Mouse (Mus musculus) midbrain, postnatal 0 days (tissue): ENCODE measurements around the gene Msx1. TPM values are rescaled to one million over a fixed set of nuclear protein-coding genes. Genes with fewer than 3 reads are reported as not detected.

ENCODE experiments used
- ATAC-seq: fragments of 200-750 bp; cut with Nextera tagmentation; 2 replicates; pipeline ENCODE4 v1.8.0; 2017; ENCODE audit warnings: moderate number of reproducible peaks, mild to moderate bottlenecking, moderate TSS enrichment, moderate library complexity; ENCODE audit not compliant: low FRiP score
- DNase-seq: peaks from one replicate; pipeline ENCODE4 v3.0.0-alpha.2; 2015; ENCODE audit warnings: low spot score
- H3K27ac ChIP-seq: fragments of 300-500 bp; sonication (generic); 2 replicates; pipeline ENCODE4 v1.5.1; 2014; ENCODE audit warnings: low read depth, mild to moderate bottlenecking, low read length, mixed read lengths
- H3K27me3 ChIP-seq: fragments of 300-500 bp; sonication (generic); 2 replicates; pipeline ENCODE4 v1.6.1; 2014; ENCODE audit warnings: low read length, control low read depth, mixed read lengths; ENCODE audit not compliant: insufficient read depth
- H3K36me3 ChIP-seq: fragments of 300-500 bp; sonication (generic); 2 replicates; pipeline ENCODE4 v1.6.1; 2014; ENCODE audit warnings: low read length, control low read depth, mixed read lengths; ENCODE audit not compliant: insufficient read depth
- H3K4me1 ChIP-seq: fragments of 300-500 bp; sonication (generic); 2 replicates; pipeline ENCODE4 v1.6.1; 2014; ENCODE audit warnings: mild to moderate bottlenecking, control low read depth, antibody characterized with exemption, low read length, mixed read lengths; ENCODE audit not compliant: insufficient read depth
- H3K4me2 ChIP-seq: fragments of 300-500 bp; sonication (generic); 2 replicates; pipeline ENCODE4 v1.6.1; 2014; ENCODE audit warnings: low read depth, mild to moderate bottlenecking, low read length, mixed read lengths; ENCODE audit not compliant: poor library complexity, severe bottlenecking
- H3K4me3 ChIP-seq: fragments of 300-500 bp; sonication (generic); 2 replicates; pipeline ENCODE4 v1.5.1; 2014; ENCODE audit warnings: low read depth, mild to moderate bottlenecking, low read length, moderate library complexity
- H3K9ac ChIP-seq: fragments of 300-500 bp; sonication (generic); replicated peaks from 2 replicates; pipeline ENCODE4 v1.6.1; 2014; ENCODE audit warnings: mild to moderate bottlenecking, low read length, moderate library complexity, mixed read lengths; ENCODE audit not compliant: poor library complexity, severe bottlenecking
- H3K9me3 ChIP-seq: fragments of 300-500 bp; sonication (generic); 2 replicates; pipeline ENCODE4 v1.6.1; 2016; ENCODE audit warnings: low read length, control low read depth
- CTCF ChIP-seq: IDR thresholded peaks from 2 replicates; pipeline ENCODE4 v1.5.1; 2016; ENCODE audit warnings: antibody characterized with exemption, mild to moderate bottlenecking
- WGBS: fragments of 180-500 bp; shearing (Covaris S2); extraction: QIAGEN DNeasy Blood & Tissue Kit; methylation state at CpG from one replicate; pipeline ENCODE4 v1.1.7; 2014; 5-methylcytosine and 5-hydroxymethylcytosine counted together
- polyA plus RNA-seq: library from polyadenylated mRNA; unstranded; fragments of >200 nt; fragmentation: Nextera tagmentation; extraction: Ambion mirVana; gene quantifications from 2 replicates; pipeline ENCODE4 v1.2.1, GENCODE M21; 2015
- total RNA-seq: library from RNA; depleted of rRNA; stranded (reverse); fragments of >200 nt; gene quantifications from 2 replicates; pipeline ENCODE4 v1.2.3, GENCODE M21; 2014

Msx1 gene
- total and polyA plus RNA-seq, 2 experiments from 2014 or later, result 8.0 to 12.2 TPM

DNA sequence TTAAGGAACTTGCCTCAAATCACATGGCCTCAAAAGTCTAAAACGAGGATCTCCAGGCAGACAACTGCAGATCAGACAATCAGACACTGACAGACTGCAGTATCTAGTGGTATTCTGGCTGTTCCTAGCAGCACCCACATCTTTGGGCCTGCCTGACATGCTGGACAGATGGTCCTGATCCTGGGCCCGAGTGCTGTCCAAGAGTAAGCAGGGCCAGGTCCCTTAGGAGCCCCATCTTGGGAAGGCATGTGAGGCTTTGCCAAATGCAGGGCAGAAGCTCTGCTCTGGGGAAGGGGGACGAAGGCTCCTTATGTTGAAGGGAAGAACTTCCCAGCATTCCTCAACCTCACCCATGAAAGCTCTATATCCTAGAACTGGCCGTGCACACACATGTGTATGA is 8.5 kb downstream of the Msx1 start:
- Histone ChIP-seq H3K36me3 (no peaks in the 10 kb centered on the region), H3K4me3 (no peak overlapping the region), H3K9me3 (no peaks in the 10 kb centered on the region), H3K4me2 (no peak overlapping the region), H3K4me1 (no peaks in the 10 kb centered on the region), H3K27ac (no peak overlapping the region), H3K27me3 (peaks cover 75% of the 10 kb centered on the region), H3K9ac (no peak overlapping the region)
- DNase-seq, result no peak
- no peak for ATAC-seq
- TF ChIP-seq CTCF, result no peak
- 85% methylated on average over 4 of the region's 4 CpGs for WGBS

GRCm38 (mm10) chr5:37814169-37814568 is 10.2 kb downstream of the Msx1 start:
- DNase-seq, result no peak
- H3K4me3 ChIP-seq, result no peak overlapping the region
- H3K36me3 ChIP-seq, result no peaks in the 10 kb centered on the region
- no peak overlapping the region for H3K27ac ChIP-seq
- H3K27me3 ChIP-seq, result peaks cover 60% of the 10 kb centered on the region
- H3K9me3 ChIP-seq, result no peaks in the 10 kb centered on the region
- TF ChIP-seq CTCF, result peak; percentile 46; the same call in 1 of the 2 replicates
- no peak overlapping the region for H3K4me2 ChIP-seq
- ATAC-seq, result no peak
- no peak overlapping the region for H3K9ac ChIP-seq
- no peaks in the 10 kb centered on the region for H3K4me1 ChIP-seq

- Histone ChIP-seq H3K4me2 (no peak overlapping the region), H3K9ac (no peak overlapping the region), H3K4me3 (no peak overlapping the region), H3K4me1 (no peaks in the 10 kb centered on the region), H3K27ac (no peak overlapping the region), H3K27me3 (no peaks in the 10 kb centered on the region), H3K36me3 (no peaks in the 10 kb centered on the region), H3K9me3 (no peaks in the 10 kb centered on the region)
- DNase-seq (no peak), ATAC-seq (no peak)
- TF ChIP-seq CTCF, result no peak
- 79% methylated on average over 6 of the region's 6 CpGs for WGBS
Measured at GRCm38 (mm10) chr5:37805291-37805690, 19.1 kb downstream of the Msx1 start.

DNA sequence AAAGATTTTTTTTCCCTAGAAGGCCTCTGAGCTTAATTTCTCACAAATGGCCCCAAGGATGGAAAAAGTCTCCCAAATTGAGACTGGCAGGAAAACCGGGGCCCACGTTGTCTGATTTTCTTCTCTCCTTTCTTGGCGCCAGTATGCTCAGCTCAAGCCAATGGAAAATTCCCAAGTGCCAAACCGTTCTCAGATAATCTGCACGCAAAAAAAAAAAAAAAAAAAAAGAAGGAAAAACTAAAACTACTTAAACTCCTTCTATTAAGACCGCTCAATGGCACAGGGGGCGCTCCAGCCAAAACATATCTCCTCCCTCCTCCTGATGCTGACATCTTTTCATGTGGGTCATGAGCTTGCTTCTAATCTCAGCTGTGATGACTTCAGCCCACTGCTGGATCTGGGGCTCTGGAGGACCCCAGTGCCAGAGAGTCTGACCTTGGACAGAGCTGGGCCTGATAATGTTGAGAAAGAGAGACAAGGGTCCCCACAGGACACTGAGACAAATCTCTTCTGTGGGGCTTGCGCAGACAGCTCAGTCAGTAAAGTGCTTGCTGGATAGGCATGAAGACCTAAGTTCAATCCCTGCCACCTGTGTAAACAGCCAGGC is 19.8 kb downstream of the Msx1 start:
- no peak overlapping the region for H3K4me2 ChIP-seq
- no peaks in the 10 kb centered on the region for H3K36me3 ChIP-seq
- H3K9ac ChIP-seq, result no peak overlapping the region
- 61% methylated on average over 8 of the region's 8 CpGs for WGBS
- no peak for TF ChIP-seq CTCF
- H3K9me3 ChIP-seq, result no peaks in the 10 kb centered on the region
- no peak overlapping the region for H3K4me3 ChIP-seq
- no peaks in the 10 kb centered on the region for H3K27me3 ChIP-seq
- no peak overlapping the region for H3K27ac ChIP-seq
- ATAC-seq (no peak), DNase-seq (no peak)
- H3K4me1 ChIP-seq, result no peaks in the 10 kb centered on the region

DNA sequence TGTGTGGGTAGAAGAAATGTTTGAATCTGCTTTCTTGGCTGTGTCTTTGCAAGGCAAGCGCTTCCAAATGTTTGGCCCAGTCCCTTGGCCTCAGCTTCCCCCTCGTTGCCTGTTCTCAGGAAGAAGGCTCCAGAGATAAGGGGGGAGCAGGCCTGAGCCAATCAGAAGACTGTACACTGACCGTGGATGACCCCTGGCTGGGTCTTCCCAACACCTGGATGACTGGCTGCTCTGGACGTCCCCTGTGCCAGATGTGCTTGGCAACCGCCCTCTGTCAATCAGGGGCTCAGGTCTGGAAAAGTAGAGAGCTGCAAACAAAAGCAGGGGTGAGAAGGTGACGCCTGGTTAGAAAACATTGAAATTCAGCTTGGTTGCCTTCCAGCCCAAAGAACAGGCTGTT is 27.1 kb downstream of the Msx1 start:
- H3K9ac ChIP-seq, result no peak overlapping the region
- H3K4me3 ChIP-seq, result no peak overlapping the region
- H3K4me2 ChIP-seq, result no peak overlapping the region
- H3K27me3 ChIP-seq, result no peaks in the 10 kb centered on the region
- no peak overlapping the region for H3K27ac ChIP-seq
- no peaks in the 10 kb centered on the region for H3K4me1 ChIP-seq
- TF ChIP-seq CTCF, result no peak
- no peaks in the 10 kb centered on the region for H3K9me3 ChIP-seq
- WGBS, result 74% methylated on average over 6 of the region's 6 CpGs
- DNase-seq, result no peak
- ATAC-seq, result no peak
- no peaks in the 10 kb centered on the region for H3K36me3 ChIP-seq

- Histone ChIP-seq H3K4me1 (no peaks in the 10 kb centered on the region), H3K27me3 (no peaks in the 10 kb centered on the region), H3K27ac (no peak overlapping the region), H3K9me3 (no peaks in the 10 kb centered on the region), H3K9ac (no peak overlapping the region), H3K4me2 (no peak overlapping the region), H3K4me3 (no peak overlapping the region), H3K36me3 (no peaks in the 10 kb centered on the region)
- no peak for TF ChIP-seq CTCF
- ATAC-seq (no peak), DNase-seq (no peak)
- 64% methylated on average over 5 of the region's 5 CpGs for whole genome bisulfite sequencing
Measured at GRCm38 (mm10) chr5:37796751-37797150, 27.6 kb downstream of the Msx1 start.
